Mouse (Mus musculus) B cell, adult 2 months (primary cell): ENCODE measurements around the gene A630095E13Rik.
"Not testable (repeated sequence)": the region's sequence is repeated elsewhere in the genome, so short reads cannot be mapped to it uniquely, and the experiment has no call there.

Experiments used
- DNase-seq, 2 experiments: peaks; one replicate each; pipeline ENCODE4 v3.0.0; 2022

A630095E13Rik gene

DNA sequence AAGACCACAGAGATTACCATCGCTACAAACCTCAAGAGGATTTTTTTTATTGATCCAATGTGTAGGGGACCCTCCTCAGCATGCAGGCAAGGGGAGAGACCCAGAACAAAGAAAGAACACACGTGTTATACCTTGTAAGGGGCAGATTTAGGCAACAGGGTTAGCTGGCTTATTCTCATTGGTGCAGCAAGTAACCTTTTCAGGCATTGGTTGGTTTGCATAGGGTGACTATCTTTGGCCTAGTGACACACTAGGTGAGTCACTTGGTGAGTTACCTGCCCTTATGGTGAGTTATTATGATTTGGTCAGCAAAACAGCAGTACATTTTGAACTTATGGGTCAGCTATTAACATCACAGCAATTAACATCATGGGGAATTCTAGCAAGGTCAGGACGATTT, at the start of gene A630095E13Rik:
A630095E13Rik (minus strand) TSS at position 101 of the 400 bp plus-strand sequence.
- not testable (repeated sequence) for DNase-seq

DNA sequence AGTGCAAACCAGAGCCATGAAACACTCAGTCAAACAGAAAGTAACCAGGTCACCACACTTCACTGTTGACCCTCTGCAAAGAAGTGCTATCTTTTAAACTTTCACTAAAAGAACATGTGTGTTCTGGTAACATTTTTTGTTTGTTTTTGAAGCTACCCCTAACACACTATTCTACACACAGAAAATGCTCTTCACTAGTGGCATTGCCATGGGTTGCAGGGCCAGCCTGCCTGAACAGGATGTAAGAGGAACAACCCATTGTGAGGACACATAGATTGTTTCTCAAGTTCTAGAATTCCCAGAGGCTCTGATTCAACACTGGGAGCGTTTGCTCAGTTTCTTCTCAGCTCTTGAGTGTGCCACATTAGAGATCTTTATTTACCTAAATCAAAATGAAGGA, 49.7 kb upstream of the A630095E13Rik start, which contains the start of gene Acrv1:
Acrv1 (plus strand) TSS at position 301 of the 400 bp plus-strand sequence.
- no peak for DNase-seq

GRCm38 (mm10) chr9:36687329-36687728, 44.2 kb upstream of the A630095E13Rik start:
- DNase-seq = no peak

GRCm38 (mm10) chr9:36681424-36681823, 38.2 kb upstream of the A630095E13Rik start:
- no peak for DNase-seq
